Mouse (Mus musculus) ES-E14 (cell line): Measurements from ENCODE around the gene Rangrf. TPM values are rescaled to one million over a fixed set of nuclear protein-coding genes. Genes with fewer than 3 reads are reported as not detected.
A peak's percentile ranks its signal among the peaks of the same experiment; 100 is the strongest.
"Not testable (repeated sequence)": the region's sequence is repeated elsewhere in the genome, so short reads cannot be mapped to it uniquely, and the experiment has no call there.

Experiments used
- DNase-seq: peaks from one replicate; pipeline ENCODE4 v3.0.0-alpha.2; 2013; ENCODE audit warnings: low read depth, low spot score
- H3K27ac ChIP-seq: 2 replicates; pipeline ENCODE4 v1.5.1; 2012; ENCODE audit warnings: low read depth, mild to moderate bottlenecking, low read length, moderate library complexity, mixed read lengths; ENCODE audit not compliant: poor library complexity, insufficient read depth, severe bottlenecking
- H3K36me3 ChIP-seq: 2 replicates; pipeline ENCODE4 v1.6.1; 2012; ENCODE audit warnings: mild to moderate bottlenecking, low read length, moderate library complexity, mixed read lengths; ENCODE audit not compliant: control insufficient read depth, poor library complexity, insufficient read depth, severe bottlenecking
- H3K4me1 ChIP-seq, 2 experiments: fragments of 150-350 bp in 1 of 2; sonication (generic) in 1 of 2; 2 replicates each; pipeline ENCODE4 v1.6.1; 2012; ENCODE audit warnings: low read length in 2 of 2, mild to moderate bottlenecking in 1 of 2, mixed read lengths in 1 of 2; ENCODE audit not compliant: control insufficient read depth in 2 of 2, insufficient read depth in 2 of 2, poor library complexity in 1 of 2
- H3K4me3 ChIP-seq, 2 experiments: fragments of 150-350 bp in 1 of 2; sonication (generic) in 1 of 2; 2 replicates each; pipeline ENCODE4 v1.5.1; 2012; ENCODE audit warnings: low read length in 2 of 2, low read depth in 1 of 2, mild to moderate bottlenecking in 1 of 2, mixed read lengths in 1 of 2; ENCODE audit not compliant: insufficient read depth in 1 of 2, poor library complexity in 1 of 2, severe bottlenecking in 1 of 2
- H3K9ac ChIP-seq: 2 replicates; pipeline ENCODE4 v1.6.1; 2012; ENCODE audit warnings: low read depth, mild to moderate bottlenecking, low read length, mixed read lengths; ENCODE audit not compliant: poor library complexity, insufficient read depth, severe bottlenecking
- H3K9me3 ChIP-seq: fragments of 150-350 bp; sonication (generic); 2 replicates; pipeline ENCODE4 v1.6.1; 2012; ENCODE audit warnings: low read depth, mild to moderate bottlenecking, low read length; ENCODE audit not compliant: control insufficient read depth, insufficient read depth
- CHD2 ChIP-seq: IDR thresholded peaks from 2 replicates; pipeline ENCODE4 v1.6.1; 2014; ENCODE audit warnings: mild to moderate bottlenecking, low read depth, low read length, inconsistent platforms
- HCFC1 ChIP-seq: IDR thresholded peaks from 2 replicates; pipeline ENCODE4 v1.6.1; 2012; ENCODE audit warnings: low read length, inconsistent platforms, borderline replicate concordance; ENCODE audit not compliant: insufficient read depth
- MAFK ChIP-seq: IDR thresholded peaks from 2 replicates; pipeline ENCODE4 v1.6.1; 2014; ENCODE audit warnings: mild to moderate bottlenecking, low read depth, low read length, inconsistent platforms; ENCODE audit not compliant: insufficient read depth
- ZC3H11A ChIP-seq: IDR thresholded peaks from 2 replicates; pipeline ENCODE4 v1.6.1; 2012; ENCODE audit warnings: low read depth, mild to moderate bottlenecking, inconsistent platforms, low read length, borderline replicate concordance
- ZNF384 ChIP-seq: IDR thresholded peaks from 2 replicates; pipeline ENCODE4 v1.6.1; 2012; ENCODE audit warnings: low read depth, low read length, inconsistent platforms
- in situ Hi-C, 2 experiments: fragments of 600-800 bp; cut with MboI; formaldehyde crosslinking; loops; one replicate each; pipeline ENCODE4 v1.15.1; 2025; ENCODE audit warnings: low sequenced_read_pairs in 2 of 2, inconsistent platforms in 1 of 2; ENCODE audit not compliant: unreplicated experiment in 2 of 2
- total RNA-seq: library from RNA; depleted of rRNA; stranded (reverse); fragments of 300-350 nt; gene quantifications from 2 replicates; pipeline ENCODE4 v1.2.3, GENCODE M21; 2012

Rangrf gene
- total RNA-seq, 1 experiment: 107 TPM

DNA sequence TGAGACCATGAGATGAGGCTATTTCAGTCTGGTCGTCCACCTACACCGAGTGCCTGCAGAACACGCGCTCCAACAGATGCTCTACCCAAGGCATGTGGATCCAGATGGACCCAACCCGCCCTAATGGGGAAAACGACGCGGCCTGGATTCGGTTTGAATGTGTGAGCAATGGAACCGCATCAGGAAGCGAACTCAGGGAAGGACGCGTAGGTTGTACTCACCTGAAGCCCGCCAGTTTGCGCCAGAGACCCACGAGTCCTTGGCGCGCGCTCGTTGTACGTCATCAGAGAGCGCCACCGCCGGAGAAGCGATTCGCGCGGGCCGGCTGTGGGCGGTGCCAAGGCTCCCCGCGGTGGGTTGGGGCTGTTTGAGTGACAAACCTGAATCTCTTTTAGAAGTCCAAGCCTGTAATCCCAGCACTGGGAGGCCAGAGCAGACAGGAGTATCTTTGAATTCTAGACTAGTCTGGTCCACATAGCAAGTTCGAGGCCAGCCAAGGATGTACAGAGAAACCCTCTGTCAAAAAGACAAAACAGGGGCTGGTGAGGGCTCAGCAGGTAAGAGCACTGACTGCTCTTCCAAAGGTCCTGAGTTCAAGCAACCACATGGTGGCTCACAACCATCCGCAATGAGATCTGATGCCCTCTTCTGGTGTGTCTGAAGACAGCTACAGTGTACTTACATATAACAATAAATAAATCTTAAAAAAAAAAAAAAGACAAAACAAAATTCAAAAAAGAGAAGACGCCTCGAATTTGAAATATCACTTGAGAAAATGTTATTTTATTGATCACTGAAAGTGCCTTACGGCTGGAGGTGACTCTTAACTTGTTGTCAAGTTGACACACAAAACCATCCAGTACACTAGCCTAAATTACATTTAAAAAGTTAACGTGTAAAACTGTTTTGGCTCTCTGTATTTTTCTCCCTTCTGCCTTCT is 33.5 kb upstream of the Rangrf start, which contains the start of gene Pfas:
Pfas (minus strand) TSS at position 279 of the 940 bp plus-strand sequence.
- peak; percentile 97 for DNase-seq
- peak within 1 kb of the TSS; percentile 100 for H3K9ac ChIP-seq
- TF ChIP-seq MAFK (no peak), HCFC1 (peak; percentile 83), ZNF384 (0 out of 2 replicates have a peak, but pooled peaks have one; percentile 49)
- H3K4me3 ChIP-seq: peak within 1 kb of the TSS; percentile 95 to 98
- in situ Hi-C loops: no loop called here
- H3K27ac ChIP-seq: peak within 1 kb of the TSS; percentile 87
- H3K36me3 ChIP-seq: peaks cover 18% of the 10 kb centered on the region
- peaks cover 2 to 6% of the 10 kb centered on the region in 2 experiments; a peak in 3 of 4 replicates for H3K4me1 ChIP-seq
- no peaks in the 10 kb centered on the region for H3K9me3 ChIP-seq

- peak overlapping the region; percentile 100; the same call in 1 of the 2 replicates for H3K9ac ChIP-seq
- H3K4me3 ChIP-seq, H3K4me1 ChIP-seq, H3K27ac ChIP-seq, H3K9me3 ChIP-seq, DNase-seq, in situ Hi-C loops: not testable (repeated sequence)
- peaks cover 34% of the 10 kb centered on the region for H3K36me3 ChIP-seq
These were observed 31.6 kb upstream of the Rangrf start for GRCm38 (mm10) chr11:69006575-69006974.

- TF ChIP-seq ZC3H11A (no peak), MAFK (no peak), HCFC1 (no peak), CHD2 (no peak), ZNF384 (no peak)
- DNase-seq: no peak
- in situ Hi-C loops: no loop called here
- Histone ChIP-seq H3K9ac (0 out of 2 replicates have a peak overlapping the region, but pooled peaks have one; percentile 20), H3K9me3 (no peaks in the 10 kb centered on the region), H3K27ac (no peak overlapping the region), H3K4me3 (no peak overlapping the region), H3K36me3 (peaks cover 48% of the 10 kb centered on the region), H3K4me1 (peaks cover 2 to 6% of the 10 kb centered on the region in 2 experiments; a peak in 3 of 4 replicates)
These were observed 30.2 kb upstream of the Rangrf start for GRCm38 (mm10) chr11:69005193-69005592.

GRCm38 (mm10) chr11:69003592-69003991 is 28.6 kb upstream of the Rangrf start:
- TF ChIP-seq MAFK (no peak), CHD2 (no peak), HCFC1 (no peak), ZNF384 (no peak), ZC3H11A (no peak)
- Histone ChIP-seq H3K4me1 (peaks cover 0 to 6% of the 10 kb centered on the region in 2 experiments; a peak in 2 of 4 replicates), H3K9ac (no peak overlapping the region), H3K36me3 (peaks cover 61% of the 10 kb centered on the region), H3K4me3 (no peak overlapping the region), H3K9me3 (no peaks in the 10 kb centered on the region), H3K27ac (no peak overlapping the region)
- in situ Hi-C loops: no loop called here
- DNase-seq: no peak

DNA sequence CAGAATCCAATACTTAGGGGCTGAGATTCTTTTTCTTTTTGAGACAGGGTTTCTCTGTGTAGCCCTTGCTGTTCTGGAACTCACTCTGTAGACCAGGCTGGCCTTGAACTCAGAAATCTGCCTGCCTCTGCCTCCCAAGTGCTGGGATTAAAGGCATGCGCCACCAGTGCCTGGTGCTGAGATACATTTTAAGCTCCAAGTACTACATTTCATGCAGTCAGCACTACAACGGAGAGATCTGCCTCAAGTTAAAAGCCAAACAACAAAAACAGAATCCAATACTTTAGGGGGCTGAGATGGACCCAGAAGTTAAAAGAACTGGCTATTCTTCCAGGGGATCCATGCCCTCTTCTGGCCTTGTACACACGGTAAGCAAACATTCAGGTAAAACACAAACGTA is 27.8 kb upstream of the Rangrf start:
- H3K4me1 ChIP-seq, H3K4me3 ChIP-seq, H3K27ac ChIP-seq, DNase-seq, H3K9ac ChIP-seq, in situ Hi-C loops, H3K9me3 ChIP-seq: not testable (repeated sequence)
- H3K36me3 ChIP-seq: peaks cover 69% of the 10 kb centered on the region
